Mouse (Mus musculus) olfactory bulb, adult 2 months (tissue): Measurements from ENCODE around the gene Kcnq1.

Source experiments
- CTCF ChIP-seq: fragments of 200-500 bp; IDR thresholded peaks from 2 replicates; pipeline ENCODE4 v1.5.1; 2012; ENCODE audit warnings: low read depth, mild to moderate bottlenecking, low read length, moderate library complexity; ENCODE audit not compliant: insufficient read depth
- POLR2A ChIP-seq: fragments of 200-500 bp; IDR thresholded peaks from 2 replicates; pipeline ENCODE4 v1.6.1; 2012; ENCODE audit warnings: mild to moderate bottlenecking, low read depth, low read length, moderate library complexity; ENCODE audit not compliant: insufficient read depth

DNA sequence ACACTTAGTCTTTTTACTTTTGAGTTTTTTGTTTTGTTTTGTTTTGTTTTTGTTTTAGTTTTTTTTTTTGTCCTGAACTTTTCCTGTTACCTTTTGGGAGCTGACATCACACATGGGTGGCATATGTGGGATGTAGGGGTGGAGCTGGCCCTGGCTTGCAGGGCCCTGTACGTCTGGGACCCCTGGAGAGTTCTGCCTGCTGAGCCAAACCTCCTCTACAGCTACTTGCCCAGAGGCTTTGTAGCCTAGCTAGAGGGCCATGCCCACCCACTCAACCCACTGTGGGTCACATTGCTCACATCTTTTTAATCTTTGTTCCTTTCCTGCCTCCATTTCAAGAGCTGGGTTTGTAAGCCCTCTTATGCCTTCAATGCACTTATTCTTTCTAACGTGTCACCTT, 38.7 kb upstream of the Kcnq1 start:
- no peak for TF ChIP-seq CTCF
- TF ChIP-seq POLR2A, result no peak
